Mouse (Mus musculus): ENCODE measurements around the gene Akr1d1.

DNA sequence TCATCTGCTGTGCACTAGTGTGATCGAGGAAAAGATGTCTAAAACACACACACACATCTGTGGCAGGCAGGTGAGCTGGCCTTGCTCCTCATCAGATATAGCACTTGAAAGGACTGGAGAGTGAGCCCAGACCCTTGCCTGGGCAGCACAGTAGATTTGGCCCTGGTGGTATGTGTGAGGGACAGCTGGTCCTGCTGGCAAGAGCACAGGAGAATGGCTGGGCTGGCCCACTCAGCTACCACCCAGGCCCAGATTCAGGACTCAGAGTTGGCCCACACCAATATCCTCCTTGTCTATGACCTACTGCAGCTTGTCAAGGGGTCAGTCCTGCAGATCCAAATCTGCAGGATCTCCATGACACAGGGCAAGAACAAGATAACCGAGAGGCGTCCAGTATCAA, 6.9 kb downstream of the Akr1d1 start:
- TF ChIP-seq CTCF (IDR thresholded peaks at IDR 0.05; ENCODE audit: low read depth, low read length) (no peak), POLR2A (IDR thresholded peaks at IDR 0.05; ENCODE audit: extremely low read depth, insufficient read depth, low read length) (no peak)

Data from liver, adult 2 months (tissue).